Mouse (Mus musculus) liver, embryonic 14.5 days (tissue): Measurements from ENCODE around the gene Eef1akmt1. TPM values are rescaled to one million over a fixed set of nuclear protein-coding genes. Genes with fewer than 3 reads are reported as not detected.

Source experiments
- ATAC-seq: fragments of 200-750 bp; cut with Nextera tagmentation; 2 replicates; pipeline ENCODE4 v1.8.0; 2017; ENCODE audit warnings: moderate number of reproducible peaks, mild to moderate bottlenecking, moderate library complexity; ENCODE audit not compliant: insufficient read depth
- DNase-seq, 3 experiments: peaks; one replicate each; pipeline ENCODE4 v3.0.0-alpha.2; 2012 to 2013; ENCODE audit warnings: low read depth in 3 of 3, low spot score in 3 of 3
- H3K27ac ChIP-seq: fragments of 300-500 bp; sonication (generic); 2 replicates; pipeline ENCODE4 v1.5.1; 2014; ENCODE audit warnings: moderate library complexity, mild to moderate bottlenecking, control low read depth, inconsistent platforms
- H3K27me3 ChIP-seq: fragments of 300-500 bp; sonication (generic); 2 replicates; pipeline ENCODE4 v1.6.1; 2014; ENCODE audit warnings: mild to moderate bottlenecking, low read length, moderate library complexity; ENCODE audit not compliant: control insufficient read depth, insufficient read depth
- H3K36me3 ChIP-seq: fragments of 300-500 bp; sonication (generic); replicated peaks from 2 replicates; pipeline ENCODE4 v1.6.1; 2014; ENCODE audit warnings: low read depth; ENCODE audit not compliant: control insufficient read depth, insufficient read depth
- H3K4me1 ChIP-seq, 2 experiments: fragments of 200-500 bp in 1 of 2; fragments of 300-500 bp in 1 of 2; sonication (generic) in 1 of 2; replicated peaks; 2 replicates each; pipeline ENCODE4 v1.6.1; 2012 to 2014; ENCODE audit warnings: antibody characterized with exemption in 1 of 2, inconsistent platforms in 1 of 2, low read length in 1 of 2; ENCODE audit not compliant: control insufficient read depth in 2 of 2, insufficient read depth in 2 of 2
- H3K4me2 ChIP-seq: fragments of 300-500 bp; sonication (generic); 2 replicates; pipeline ENCODE4 v1.6.1; 2014; ENCODE audit warnings: low read depth, mild to moderate bottlenecking, control low read depth, moderate library complexity
- H3K4me3 ChIP-seq, 2 experiments: fragments of 200-500 bp in 1 of 2; fragments of 300-500 bp in 1 of 2; sonication (generic) in 1 of 2; 2 replicates each; pipeline ENCODE4 v1.5.1; 2012 to 2014; ENCODE audit warnings: low read depth in 2 of 2, low read length in 2 of 2, mild to moderate bottlenecking in 2 of 2, control low read depth in 1 of 2, inconsistent platforms in 1 of 2, moderate library complexity in 1 of 2; ENCODE audit not compliant: insufficient read depth in 1 of 2
- H3K9ac ChIP-seq: fragments of 300-500 bp; sonication (generic); replicated peaks from 2 replicates; pipeline ENCODE4 v1.6.1; 2014; ENCODE audit warnings: mild to moderate bottlenecking, control low read depth, moderate library complexity
- H3K9me3 ChIP-seq: fragments of 300-500 bp; sonication (generic); 2 replicates; pipeline ENCODE4 v1.6.1; 2016; ENCODE audit warnings: low read length, mixed read lengths; ENCODE audit not compliant: control insufficient read depth
- CTCF ChIP-seq: IDR thresholded peaks from 2 replicates; pipeline ENCODE4 v1.5.1; 2016; ENCODE audit warnings: antibody characterized with exemption, low read depth, control low read depth
- EP300 ChIP-seq: IDR thresholded peaks from 2 replicates; pipeline ENCODE4 v1.6.1; 2016; ENCODE audit warnings: antibody characterized with exemption, low read depth
- WGBS: fragments of 180-500 bp; shearing (Covaris S2); extraction: QIAGEN DNeasy Blood & Tissue Kit; methylation state at CpG from one replicate; pipeline ENCODE4 v1.1.7; 2014; ENCODE audit not compliant: insufficient replicate concordance; 5-methylcytosine and 5-hydroxymethylcytosine counted together
- polyA plus RNA-seq, 2 experiments: library from polyadenylated mRNA; depleted of rRNA in 1 of 2; stranded (reverse) in 1 of 2; unstranded in 1 of 2; fragments of >200 nt; fragmentation: Nextera tagmentation in 1 of 2; extraction: Ambion mirVana in 1 of 2; gene quantifications; 2 replicates each; pipeline versions ENCODE4 v1.2.1 to v1.2.3; 2012 to 2014

Gene Eef1akmt1
- polyA plus RNA-seq, 2 experiments = 14.0 to 41.8 TPM

DNA sequence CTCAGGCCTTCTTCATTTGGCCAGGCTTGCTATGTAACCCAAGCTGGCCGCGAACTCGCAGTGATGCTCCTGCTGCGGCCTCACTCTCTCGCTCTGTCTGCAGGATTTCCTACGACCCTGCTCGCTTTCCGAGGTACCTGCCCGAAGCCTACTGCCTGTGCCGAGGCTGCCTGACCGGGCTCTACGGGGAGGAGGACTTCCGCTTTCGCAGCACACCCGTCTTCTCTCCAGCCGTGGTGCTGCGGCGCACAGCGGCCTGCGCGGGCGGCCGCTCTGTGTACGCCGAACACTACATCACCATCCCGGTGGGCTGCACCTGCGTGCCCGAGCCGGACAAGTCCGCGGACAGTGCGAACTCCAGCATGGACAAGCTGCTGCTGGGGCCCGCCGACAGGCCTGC is 29.2 kb downstream of the Eef1akmt1 start:
- ATAC-seq = no peak
- Histone ChIP-seq H3K36me3 (no peaks in the 10 kb centered on the region), H3K4me2 (peak overlapping the region; percentile 29)

DNA sequence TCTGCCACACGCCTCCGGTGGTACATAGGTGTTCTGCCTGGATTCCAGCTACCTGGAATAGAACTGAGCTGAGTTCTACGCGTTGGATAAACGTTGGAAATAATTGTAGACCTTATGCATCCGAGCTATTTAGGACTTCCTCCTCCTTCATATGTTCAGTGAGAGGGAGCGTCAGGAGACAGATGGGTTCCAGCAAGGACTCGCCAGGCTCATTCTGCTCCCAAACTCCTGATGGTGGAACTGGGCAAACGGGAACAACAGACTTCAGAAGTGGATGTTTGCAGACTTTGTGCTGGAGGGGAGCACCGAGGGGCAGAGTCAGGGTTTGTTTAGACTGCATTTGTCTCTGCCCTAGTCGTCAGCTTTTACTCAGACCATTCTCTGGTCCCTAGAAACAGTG is 30.7 kb downstream of the Eef1akmt1 start:
- H3K27me3 ChIP-seq = no peaks in the 10 kb centered on the region
- TF ChIP-seq EP300 (no peak), CTCF (no peak)
- no peaks in the 10 kb centered on the region for H3K9me3 ChIP-seq
- no peaks in the 10 kb centered on the region for H3K36me3 ChIP-seq
- H3K4me3 ChIP-seq = no peak overlapping the region
- no peak overlapping the region for H3K9ac ChIP-seq
- no peak overlapping the region for H3K27ac ChIP-seq
- H3K4me2 ChIP-seq = no peak overlapping the region
- ATAC-seq (no peak), DNase-seq (no peak)
- WGBS = 66% methylated on average over 11 of the region's 11 CpGs
- peaks cover 0 to 8% of the 10 kb centered on the region in 2 experiments; a peak in 2 of 4 replicates for H3K4me1 ChIP-seq

More for the DNA sequence above, 29.2 kb downstream of the Eef1akmt1 start:
- 60% methylated on average over 34 of the region's 34 CpGs for WGBS
- Histone ChIP-seq H3K4me1 (peaks cover 0 to 13% of the 10 kb centered on the region in 2 experiments; a peak in 2 of 4 replicates), H3K4me3 (no peak overlapping the region), H3K27me3 (no peaks in the 10 kb centered on the region), H3K27ac (no peak overlapping the region), H3K9ac (no peak overlapping the region), H3K9me3 (no peaks in the 10 kb centered on the region)
- no peak for TF ChIP-seq CTCF
- no peak for TF ChIP-seq EP300
- DNase-seq = no peak

DNA sequence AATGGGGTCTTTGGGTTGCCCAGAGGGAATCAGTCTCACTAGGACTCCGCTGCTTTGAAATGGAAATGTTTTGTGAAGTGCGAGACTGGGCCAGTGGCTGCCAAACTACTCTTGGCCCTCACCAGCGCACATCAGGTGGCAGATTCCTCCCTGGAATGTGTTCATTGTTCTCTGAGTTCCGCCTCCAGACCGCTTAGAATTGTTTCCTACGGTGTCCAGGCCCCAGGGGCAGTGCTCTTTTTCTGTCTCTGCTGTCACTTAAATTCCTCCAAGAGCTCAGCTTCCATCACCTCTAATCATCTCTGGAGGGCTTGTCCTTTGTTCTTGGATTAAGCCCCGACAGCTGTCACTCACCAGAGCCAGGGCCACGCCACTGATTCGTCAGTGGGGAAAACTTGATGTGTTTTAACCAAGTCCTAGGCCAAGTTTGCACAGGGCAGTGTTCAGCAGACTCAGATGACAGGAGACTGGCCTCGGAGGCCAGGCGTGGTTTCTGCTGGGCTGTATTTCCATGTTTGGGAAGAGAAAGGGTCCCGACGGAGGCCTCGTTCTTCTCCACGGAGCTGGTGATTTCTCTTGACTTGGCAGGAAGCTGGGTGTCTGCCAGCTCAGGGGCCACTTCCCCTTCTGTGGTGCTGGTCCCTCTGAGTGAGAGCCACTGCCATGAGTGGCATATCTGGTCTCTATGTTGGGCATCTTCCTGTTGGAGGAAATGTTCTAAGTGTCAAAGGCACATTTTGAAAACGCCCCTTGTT is 34.0 kb downstream of the Eef1akmt1 start:
- Histone ChIP-seq H3K36me3 (no peaks in the 10 kb centered on the region), H3K4me3 (peak overlapping the region in 1 of 2 experiments; percentile 14; a peak in 1 of 4 replicates), H3K9me3 (no peaks in the 10 kb centered on the region), H3K27ac (no peak overlapping the region), H3K27me3 (no peaks in the 10 kb centered on the region; the same call in 1 of the 2 replicates), H3K9ac (no peak overlapping the region), H3K4me2 (no peak overlapping the region), H3K4me1 (peaks cover 0 to 8% of the 10 kb centered on the region in 2 experiments; a peak in 2 of 4 replicates)
- DNase-seq (no peak), ATAC-seq (no peak)
- WGBS = 22% methylated on average over 16 of the region's 16 CpGs
- TF ChIP-seq CTCF (no peak), EP300 (no peak)

DNA sequence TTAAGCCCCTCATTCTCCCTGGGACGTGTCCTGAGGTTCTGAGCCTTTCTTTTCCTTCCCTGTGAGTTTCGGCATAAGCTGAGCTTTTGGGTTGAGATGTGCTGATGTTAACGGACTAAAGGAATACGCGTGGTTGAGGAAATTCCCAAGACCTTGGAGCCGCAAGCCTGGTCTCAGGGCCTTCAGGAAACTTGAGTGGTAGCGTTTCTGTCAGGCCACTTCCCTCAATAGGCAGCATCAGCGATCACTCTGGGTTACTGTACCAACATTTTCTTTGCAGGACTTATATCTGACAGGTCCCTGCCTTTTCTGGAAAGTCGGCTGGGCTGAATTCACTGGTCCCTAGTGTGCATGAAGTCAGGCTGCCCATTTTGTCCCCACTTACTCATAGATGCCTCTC is 34.6 kb downstream of the Eef1akmt1 start:
- H3K27ac ChIP-seq = no peak overlapping the region
- H3K27me3 ChIP-seq = no peaks in the 10 kb centered on the region; the same call in 1 of the 2 replicates
- no peak for ATAC-seq
- peaks cover 0 to 8% of the 10 kb centered on the region in 2 experiments; a peak in 2 of 4 replicates for H3K4me1 ChIP-seq
- no peak overlapping the region for H3K4me2 ChIP-seq
- no peaks in the 10 kb centered on the region for H3K9me3 ChIP-seq
- WGBS = 52% methylated on average over 9 of the region's 9 CpGs
- no peak overlapping the region for H3K9ac ChIP-seq
- H3K4me3 ChIP-seq = no peak overlapping the region
- H3K36me3 ChIP-seq = no peaks in the 10 kb centered on the region
- no peak for TF ChIP-seq CTCF
- no peak for TF ChIP-seq EP300
- no peak for DNase-seq

DNA sequence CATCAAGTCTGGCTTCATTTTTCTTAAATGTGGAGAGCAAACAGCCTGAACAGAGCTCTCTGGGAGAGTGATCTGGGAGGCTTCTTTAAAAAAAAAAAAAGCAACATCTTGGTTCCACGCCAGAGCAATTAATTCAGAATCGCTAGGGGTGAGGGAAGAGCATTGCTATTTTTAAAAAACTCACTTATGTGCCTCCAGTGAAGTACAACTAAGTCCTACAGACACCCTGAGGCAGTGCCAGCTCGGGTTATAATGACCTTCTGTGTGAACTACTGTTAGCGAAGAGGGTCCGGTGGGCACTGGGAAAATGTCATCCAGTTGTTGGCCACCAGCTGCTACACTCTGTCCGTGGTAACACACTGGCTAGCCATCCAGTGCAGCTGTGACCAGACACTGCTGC is 35.8 kb downstream of the Eef1akmt1 start:
- no peaks in the 10 kb centered on the region for H3K9me3 ChIP-seq
- H3K4me1 ChIP-seq = peaks cover 0 to 8% of the 10 kb centered on the region in 2 experiments; a peak in 2 of 4 replicates
- DNase-seq (no peak), ATAC-seq (no peak)
- H3K4me2 ChIP-seq = no peak overlapping the region
- H3K36me3 ChIP-seq = no peaks in the 10 kb centered on the region
- H3K9ac ChIP-seq = no peak overlapping the region
- no peak overlapping the region for H3K27ac ChIP-seq
- H3K27me3 ChIP-seq = no peaks in the 10 kb centered on the region; the same call in 1 of the 2 replicates
- TF ChIP-seq EP300 (no peak), CTCF (no peak)
- H3K4me3 ChIP-seq = no peak overlapping the region
- 73% methylated on average over 6 of the region's 6 CpGs for WGBS
